Mouse (Mus musculus) olfactory bulb, adult 2 months (tissue): Measurements from ENCODE around the gene Mtmr12.

Source experiments
- CTCF ChIP-seq: fragments of 200-500 bp; IDR thresholded peaks from 2 replicates; pipeline ENCODE4 v1.5.1; 2012; ENCODE audit warnings: low read depth, mild to moderate bottlenecking, low read length, moderate library complexity; ENCODE audit not compliant: insufficient read depth
- POLR2A ChIP-seq: fragments of 200-500 bp; IDR thresholded peaks from 2 replicates; pipeline ENCODE4 v1.6.1; 2012; ENCODE audit warnings: mild to moderate bottlenecking, low read depth, low read length, moderate library complexity; ENCODE audit not compliant: insufficient read depth

DNA sequence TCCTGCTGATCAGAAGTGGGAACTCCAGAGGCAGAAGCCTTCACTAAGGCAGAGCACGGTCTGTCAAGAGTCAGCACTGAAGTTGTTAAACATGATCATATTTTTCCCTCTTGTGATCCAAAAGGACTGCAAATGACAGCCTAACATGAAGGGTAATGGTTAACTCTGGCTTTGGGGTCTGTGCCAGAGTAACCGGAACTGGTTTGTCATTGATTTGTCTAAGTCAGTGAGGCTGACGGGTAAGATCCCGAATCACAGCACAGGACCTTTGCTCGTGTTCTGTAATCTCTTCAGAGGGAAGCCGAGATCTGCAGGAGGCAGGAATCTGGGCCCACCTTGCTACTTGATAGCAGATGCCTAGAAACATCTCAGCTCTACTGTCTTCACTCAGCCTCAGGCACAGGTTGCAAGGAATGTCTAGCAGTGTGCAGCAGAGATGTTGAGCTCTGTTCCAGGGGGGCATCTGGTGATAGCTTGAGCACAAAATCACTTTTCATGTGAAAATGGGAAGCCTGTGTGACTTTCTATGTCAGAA, 2.8 kb downstream of the Mtmr12 start:
- TF ChIP-seq CTCF (no peak), POLR2A (no peak)
